Mouse (Mus musculus): ENCODE measurements at regions not wholly inside any gene's neighbourhood (a gene's known extent, or its start where the extent isn't known, plus 50 kb on each side); places are given as distances from the start of the nearest gene placed in this dataset.
A peak's percentile ranks its signal among the peaks of the same experiment; 100 is the strongest.

DNA sequence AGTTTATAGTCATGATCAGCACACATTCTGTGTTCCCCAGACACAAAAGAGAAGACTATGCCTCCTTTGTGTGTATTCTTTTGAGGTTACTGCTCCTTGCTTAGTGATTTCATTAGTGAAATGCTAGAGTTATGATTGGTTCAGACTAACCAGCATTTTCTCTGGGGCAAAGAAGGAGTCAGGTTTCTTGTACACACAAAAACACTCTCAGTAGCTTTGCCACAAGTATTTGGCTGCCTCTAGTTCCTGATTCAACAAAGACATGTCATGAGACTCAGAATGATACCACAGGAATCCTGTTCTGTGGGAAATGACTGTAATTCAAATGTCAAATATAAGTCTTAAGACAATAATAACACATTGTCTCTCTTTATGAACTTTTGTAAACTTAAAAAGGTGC lies 86.9 kb downstream of the Alx1 start:
- H3K4me3 ChIP-seq = no peak overlapping the region
- H3K27ac ChIP-seq = no peak overlapping the region
- DNase-seq (ENCODE audit: low spot score in 2 of 2) = no peak
- TF ChIP-seq CTCF (conservative IDR thresholded peaks at IDR 0.05) = no peak

DNA sequence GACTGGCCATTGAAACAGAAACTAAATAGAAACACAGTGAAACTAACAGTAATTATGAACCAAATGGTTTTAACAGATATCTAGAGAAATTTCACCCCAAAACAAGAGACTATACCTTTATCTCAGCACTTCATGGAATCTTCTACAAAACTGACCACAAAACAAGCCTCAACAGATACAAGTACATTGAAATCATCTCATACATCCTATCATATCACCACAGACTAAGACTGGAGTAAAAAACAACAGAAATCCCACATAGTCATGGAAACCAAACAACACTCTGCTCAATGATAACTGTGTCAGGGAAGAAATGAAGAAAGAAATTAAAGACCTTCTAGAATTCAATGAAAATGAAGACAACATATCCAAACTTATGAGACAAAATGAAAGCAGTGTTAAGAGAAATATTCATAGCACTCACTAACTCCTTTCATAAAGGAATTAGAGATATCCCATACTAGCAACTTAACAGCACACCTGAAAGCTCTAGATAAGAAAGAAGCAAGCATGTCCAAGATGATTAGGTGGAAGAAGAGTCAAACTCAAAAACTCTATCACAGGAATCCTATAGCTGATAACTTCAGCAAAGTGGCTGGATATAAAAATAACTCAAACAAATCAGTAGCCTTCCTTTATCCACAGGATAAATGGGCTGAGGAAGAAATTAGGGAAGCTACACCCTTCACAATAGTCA lies 89.0 kb downstream of the Alx1 start:
- DNase-seq (ENCODE audit: low spot score in 2 of 2) = no peak
- no peak for TF ChIP-seq CTCF (conservative IDR thresholded peaks at IDR 0.05)
- H3K27ac ChIP-seq = no peak overlapping the region
- H3K4me3 ChIP-seq = no peak overlapping the region

DNA sequence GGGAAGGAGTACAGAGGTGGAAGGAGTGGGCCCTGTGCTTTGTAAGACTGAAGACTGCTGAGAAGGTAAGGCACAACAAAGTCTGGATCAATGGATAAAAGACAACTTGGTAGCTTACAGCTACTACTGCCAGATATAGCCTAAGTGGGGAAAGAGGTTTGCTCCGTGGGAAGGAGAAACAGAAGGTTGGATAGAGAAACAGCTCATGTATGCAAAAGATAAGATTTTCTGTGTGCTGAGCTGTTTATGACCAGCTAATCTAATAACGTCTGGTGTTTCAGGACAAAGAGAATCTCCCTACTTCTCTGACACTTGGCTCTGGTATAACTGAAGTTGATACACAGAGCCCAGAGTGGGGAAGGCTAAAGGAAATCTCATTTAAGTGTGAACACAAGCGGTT lies 98.6 kb downstream of the Alx1 start:
- DNase-seq (ENCODE audit: low spot score in 2 of 2) = no peak
- TF ChIP-seq CTCF (conservative IDR thresholded peaks at IDR 0.05) = no peak
- no peak overlapping the region for H3K27ac ChIP-seq
- H3K4me3 ChIP-seq = no peak overlapping the region

DNA sequence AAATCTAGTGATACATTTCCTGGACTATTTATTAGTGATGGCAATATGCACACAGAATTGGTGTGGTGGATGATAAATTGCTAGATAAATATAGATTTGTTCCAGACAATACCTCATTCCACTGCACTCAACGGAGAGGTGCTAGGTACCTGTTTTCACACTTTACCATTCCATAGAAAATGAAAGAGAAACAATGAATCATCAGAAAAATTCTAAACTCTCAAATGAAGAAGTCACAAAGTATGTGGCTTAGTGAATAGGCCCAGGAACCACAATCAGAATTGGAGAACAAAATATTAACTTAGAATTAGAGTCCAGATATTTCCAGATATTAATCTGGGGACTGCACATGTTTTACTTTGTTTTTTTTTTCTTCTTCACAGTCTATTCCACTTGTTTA lies 101.4 kb downstream of the Alx1 start:
- TF ChIP-seq CTCF (conservative IDR thresholded peaks at IDR 0.05) = no peak
- no peak for DNase-seq (ENCODE audit: low spot score in 2 of 2)
- H3K27ac ChIP-seq = no peak overlapping the region
- H3K4me3 ChIP-seq = no peak overlapping the region

DNA sequence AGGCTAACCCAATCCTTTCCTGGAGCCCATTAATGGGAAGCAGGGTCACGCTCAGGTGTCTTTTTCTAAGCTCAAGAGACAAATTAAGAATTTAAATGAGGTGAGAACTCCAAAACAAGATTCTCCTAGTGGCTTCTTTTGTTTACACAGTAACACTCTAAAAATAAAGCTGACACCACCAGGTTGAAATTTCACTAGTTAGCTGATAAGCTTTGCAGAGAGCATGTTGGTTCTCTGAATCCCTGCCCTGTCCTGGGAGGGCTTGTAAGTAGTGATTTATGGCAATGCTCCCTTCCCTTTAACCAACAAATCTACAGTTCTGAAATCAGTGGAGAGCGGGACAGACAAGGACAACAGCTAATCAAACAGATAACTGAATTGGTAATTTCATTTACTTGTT lies 132.6 kb downstream of the Alx1 start:
- no peak overlapping the region for H3K27ac ChIP-seq
- no peak for DNase-seq (ENCODE audit: low spot score in 2 of 2)
- TF ChIP-seq CTCF (conservative IDR thresholded peaks at IDR 0.05) = no peak
- H3K4me3 ChIP-seq = no peak overlapping the region

DNA sequence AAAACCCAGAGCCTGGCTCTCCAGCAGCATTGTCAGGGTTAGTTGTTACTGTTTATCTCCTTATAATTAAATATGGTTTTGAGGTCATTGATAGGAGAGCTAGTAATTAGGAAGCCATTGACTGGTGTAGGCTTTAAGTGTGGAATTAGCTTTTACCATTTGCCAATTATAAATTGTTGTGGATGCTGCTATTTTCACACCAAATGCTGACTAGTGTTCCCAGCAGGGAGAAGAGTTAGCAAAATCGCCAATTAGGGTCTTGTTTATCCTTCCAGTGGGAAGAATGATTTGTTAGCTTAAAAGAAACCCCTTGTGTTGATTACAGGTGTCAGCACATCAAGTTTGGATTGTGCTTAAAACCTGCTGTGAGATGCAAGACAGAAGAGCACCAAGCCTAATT lies 134.1 kb downstream of the Alx1 start:
- Histone ChIP-seq H3K4me3 (no peak overlapping the region), H3K27ac (no peak overlapping the region)
- TF ChIP-seq CTCF (conservative IDR thresholded peaks at IDR 0.05) = no peak
- DNase-seq (ENCODE audit: low spot score in 2 of 2) = no peak

DNA sequence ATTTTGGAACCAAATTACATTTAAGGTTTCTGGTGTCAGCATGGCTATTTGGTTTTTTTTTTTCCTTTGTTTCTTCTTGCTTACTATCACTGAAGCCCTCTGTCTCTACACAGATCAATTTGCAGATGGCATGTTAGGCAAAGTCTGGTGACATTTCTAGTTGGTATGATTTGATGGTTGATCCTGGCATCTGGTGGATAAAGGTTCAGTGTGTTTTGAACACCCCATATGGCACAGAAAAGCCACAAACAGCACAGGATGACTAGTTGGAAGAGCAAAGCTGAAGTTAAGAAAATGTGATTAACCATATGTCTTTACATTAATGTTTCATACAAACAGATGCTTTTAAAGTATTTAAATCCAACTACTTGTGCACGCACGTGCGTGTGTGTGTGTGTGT lies 137.6 kb downstream of the Alx1 start:
- TF ChIP-seq CTCF (conservative IDR thresholded peaks at IDR 0.05) = no peak
- Histone ChIP-seq H3K4me3 (no peak overlapping the region), H3K27ac (no peak overlapping the region)
- DNase-seq (ENCODE audit: low spot score in 2 of 2) = peak in 1 of 2 experiments; percentile 25

DNA sequence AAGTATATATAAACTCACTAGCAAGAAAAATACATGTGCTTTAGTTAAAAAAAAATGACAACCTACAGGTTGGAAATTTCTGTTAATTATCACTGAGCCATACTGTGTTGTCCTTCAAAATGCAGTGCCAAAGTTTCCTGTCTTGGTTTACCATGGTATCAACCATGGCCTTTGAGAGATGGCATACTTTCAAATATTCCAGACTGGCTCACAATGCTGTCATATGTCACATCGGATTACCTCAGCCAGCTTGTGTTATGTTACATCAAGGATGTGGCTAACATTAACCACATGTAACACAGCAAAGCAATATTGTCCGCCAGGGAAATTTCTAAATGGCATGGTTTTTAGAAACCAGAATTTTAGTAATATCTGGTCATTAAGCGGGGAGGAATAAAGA lies 140.3 kb downstream of the Alx1 start:
- Histone ChIP-seq H3K4me3 (no peak overlapping the region), H3K27ac (peak overlapping the region; percentile 6; the same call in 1 of the 2 replicates)
- TF ChIP-seq CTCF (conservative IDR thresholded peaks at IDR 0.05) = no peak
- DNase-seq (ENCODE audit: low spot score in 2 of 2) = no peak

DNA sequence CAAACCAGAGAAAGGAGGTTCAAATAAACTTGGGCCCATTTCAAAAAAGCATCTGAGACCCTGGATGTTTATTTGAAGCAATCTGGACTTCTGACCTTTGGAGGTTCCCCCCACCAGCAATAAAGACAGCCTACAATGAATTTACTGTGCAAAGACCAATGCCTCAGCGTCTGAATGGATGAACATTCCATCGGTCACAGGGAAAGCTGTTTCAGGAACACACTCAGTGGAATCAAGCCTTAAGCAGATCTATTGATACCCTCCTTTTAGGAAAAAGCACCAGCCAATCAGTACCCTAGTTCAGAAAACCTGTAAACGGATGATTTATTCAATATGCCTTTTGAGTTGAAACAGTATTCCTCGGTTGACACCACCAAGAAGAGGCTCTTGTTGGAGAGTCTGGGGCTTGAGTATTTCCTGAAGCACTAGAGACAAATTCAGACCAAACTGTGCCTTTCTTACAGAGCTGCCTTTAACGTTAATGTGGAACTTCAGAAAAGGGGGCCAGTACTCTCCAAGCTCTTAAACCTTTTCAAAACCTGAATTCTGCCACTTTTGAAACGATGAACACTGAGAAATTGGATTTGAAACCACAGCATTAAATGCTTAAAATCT lies 148.1 kb downstream of the Alx1 start:
- no peak for DNase-seq (ENCODE audit: low spot score in 2 of 2)
- H3K27ac ChIP-seq = no peak overlapping the region
- no peak for TF ChIP-seq CTCF (conservative IDR thresholded peaks at IDR 0.05)
- no peak overlapping the region for H3K4me3 ChIP-seq

DNA sequence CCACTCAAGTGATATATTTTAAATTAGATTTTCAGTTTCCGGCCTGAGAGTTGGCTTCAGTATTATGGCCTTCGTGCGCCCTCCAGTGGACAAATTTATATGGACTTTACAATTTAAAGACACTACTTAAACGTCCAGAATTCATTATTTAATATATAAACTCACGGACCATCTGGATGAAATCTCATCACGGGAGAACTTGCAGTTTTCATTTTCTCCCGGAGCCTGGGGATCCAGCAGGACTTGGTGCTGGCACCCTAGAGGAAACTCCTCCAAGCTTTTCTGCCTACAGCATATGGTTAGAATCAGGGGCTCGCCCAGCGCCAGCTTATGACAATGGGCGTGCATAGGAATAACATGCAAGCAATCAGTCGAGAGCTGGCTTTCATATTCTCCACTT lies 152.0 kb downstream of the Alx1 start:
- H3K27ac ChIP-seq = no peak overlapping the region
- TF ChIP-seq CTCF (conservative IDR thresholded peaks at IDR 0.05) = peak; percentile 85
- peak overlapping the region; percentile 39 for H3K4me3 ChIP-seq
- peak; percentile 21 to 45 for DNase-seq (ENCODE audit: low spot score in 2 of 2)

DNA sequence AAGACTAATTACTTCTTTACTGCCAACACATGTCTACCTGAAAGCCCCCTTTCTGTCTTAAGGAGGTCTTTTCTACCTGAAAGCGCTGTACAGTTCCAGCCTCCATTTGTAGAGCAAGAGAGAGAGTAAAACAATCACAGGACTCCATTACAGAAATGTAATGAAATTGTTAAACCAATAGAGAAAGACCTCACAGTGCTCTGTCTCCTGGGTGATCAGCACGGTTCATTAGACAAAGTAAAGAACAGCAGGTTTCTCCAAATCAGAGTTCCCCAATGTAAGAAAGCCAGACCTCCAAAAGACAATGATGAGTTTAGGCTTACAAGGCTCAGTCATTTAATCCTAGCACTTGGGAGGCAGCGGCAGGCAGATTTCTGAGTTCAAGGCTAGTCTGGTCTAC lies 153.1 kb downstream of the Alx1 start:
- H3K4me3 ChIP-seq = no peak overlapping the region
- no peak for DNase-seq (ENCODE audit: low spot score in 2 of 2)
- no peak overlapping the region for H3K27ac ChIP-seq
- no peak for TF ChIP-seq CTCF (conservative IDR thresholded peaks at IDR 0.05)

DNA sequence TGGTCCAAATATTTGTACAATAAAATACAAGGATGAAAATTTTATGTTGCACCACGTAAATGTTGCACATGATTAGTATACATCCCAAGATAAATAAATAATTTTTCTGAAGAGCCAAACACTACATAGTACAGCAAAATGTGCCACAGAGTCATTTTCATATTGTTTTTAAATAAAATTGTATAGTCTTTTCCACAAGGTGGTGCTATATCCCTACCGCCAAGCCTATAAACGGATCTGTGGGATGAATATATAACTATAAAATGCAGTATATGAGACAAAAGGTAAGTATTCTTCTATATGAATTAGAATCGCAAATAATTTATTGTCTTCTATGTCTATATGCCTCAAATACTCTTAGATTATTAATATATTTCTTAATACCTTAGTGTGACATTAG lies 163.1 kb downstream of the Alx1 start:
- peak; percentile 84 for TF ChIP-seq CTCF (conservative IDR thresholded peaks at IDR 0.05)
- no peak for DNase-seq (ENCODE audit: low spot score in 2 of 2)
- no peak overlapping the region for H3K4me3 ChIP-seq

DNA sequence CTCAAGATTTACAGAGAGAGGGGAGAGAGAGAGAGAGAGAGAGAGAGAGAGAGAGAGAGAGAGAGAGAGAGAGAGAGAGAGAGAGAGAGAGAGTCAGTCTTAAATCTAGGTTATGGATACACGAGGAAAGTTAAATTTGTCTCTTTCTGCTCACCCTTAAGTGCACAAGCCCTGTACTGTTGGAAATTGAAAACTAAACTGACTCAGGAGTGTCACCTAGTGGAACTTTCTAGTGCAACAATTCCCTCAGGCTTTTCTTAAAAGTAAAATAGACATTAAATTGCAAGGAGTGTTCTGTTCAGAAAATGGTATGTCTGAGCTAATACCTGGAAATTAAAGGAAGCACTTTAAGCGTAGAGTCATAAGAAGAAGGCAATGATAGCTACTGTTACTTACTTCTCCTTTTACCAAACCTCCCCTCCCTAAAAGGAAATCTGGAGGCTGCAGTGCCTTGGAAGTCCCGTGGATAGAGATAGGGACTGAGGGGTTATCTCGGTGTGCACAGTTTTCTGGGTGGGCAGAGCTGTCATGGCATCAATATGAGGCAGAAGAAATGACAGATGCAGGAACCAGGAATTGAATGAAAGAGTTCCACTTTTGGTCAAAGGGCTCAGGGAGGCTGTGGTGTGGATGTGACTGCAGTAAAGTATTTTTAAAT lies 193.3 kb downstream of the Alx1 start:
- DNase-seq (ENCODE audit: low spot score in 2 of 2) = peak in 1 of 2 experiments; percentile 13
- TF ChIP-seq CTCF (conservative IDR thresholded peaks at IDR 0.05) = peak; percentile 76
- no peak overlapping the region for H3K27ac ChIP-seq

More for the DNA sequence above, 163.1 kb downstream of the Alx1 start:
- H3K27ac ChIP-seq = no peak overlapping the region

DNA sequence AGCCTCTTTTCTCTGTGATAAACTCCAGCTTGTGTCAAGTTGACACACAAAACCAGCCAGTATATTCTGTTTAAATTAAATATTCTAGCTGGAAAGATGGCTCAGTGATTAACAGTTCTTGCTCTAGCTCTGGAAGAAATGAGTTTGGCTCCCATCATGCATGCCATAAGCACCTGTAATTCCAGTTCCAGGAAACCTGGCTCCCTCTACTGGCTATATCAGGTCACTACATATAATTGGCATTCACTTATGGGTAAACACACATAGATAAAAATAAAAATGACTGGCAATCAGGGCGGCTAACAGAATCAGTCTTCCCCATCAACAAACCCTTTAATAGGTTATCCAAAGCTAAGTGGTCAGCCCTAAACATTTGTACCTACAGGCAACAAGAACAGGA lies 194.2 kb downstream of the Alx1 start:
- no peak for DNase-seq (ENCODE audit: low spot score in 2 of 2)
- no peak overlapping the region for H3K4me3 ChIP-seq
- peak; percentile 69 for TF ChIP-seq CTCF (conservative IDR thresholded peaks at IDR 0.05)
- H3K27ac ChIP-seq = no peak overlapping the region

More for the DNA sequence above, 193.3 kb downstream of the Alx1 start:
- H3K4me3 ChIP-seq = no peak overlapping the region
